Mouse (Mus musculus) forebrain, embryonic 14.5 days (tissue): Measurements from ENCODE around the gene Bcdin3d. TPM values are rescaled to one million over a fixed set of nuclear protein-coding genes. Genes with fewer than 3 reads are reported as not detected.

Experiments
- ATAC-seq: fragments of 200-750 bp; cut with Nextera tagmentation; 2 replicates; pipeline ENCODE4 v1.8.0; 2017; ENCODE audit warnings: mild to moderate bottlenecking, moderate library complexity
- DNase-seq: peaks from one replicate; pipeline ENCODE4 v3.0.0-alpha.2; 2015; ENCODE audit warnings: low spot score
- H3K27ac ChIP-seq: fragments of 300-500 bp; sonication (generic); 2 replicates; pipeline ENCODE4 v1.5.1; 2014; ENCODE audit warnings: low read depth, mild to moderate bottlenecking, control low read depth, low read length, moderate library complexity
- H3K27me3 ChIP-seq: fragments of 300-500 bp; sonication (generic); replicated peaks from 2 replicates; pipeline ENCODE4 v1.6.1; 2014; ENCODE audit warnings: low read length, control low read depth, mixed read lengths; ENCODE audit not compliant: control insufficient read depth, insufficient read depth
- H3K36me3 ChIP-seq: fragments of 300-500 bp; sonication (generic); 2 replicates; pipeline ENCODE4 v1.6.1; 2014; ENCODE audit warnings: low read length, control low read depth; ENCODE audit not compliant: control insufficient read depth, insufficient read depth
- H3K4me1 ChIP-seq: fragments of 300-500 bp; sonication (generic); 2 replicates; pipeline ENCODE4 v1.6.1; 2014; ENCODE audit warnings: antibody characterized with exemption, low read length, control low read depth; ENCODE audit not compliant: control insufficient read depth, insufficient read depth
- H3K4me2 ChIP-seq: fragments of 300-500 bp; sonication (generic); 2 replicates; pipeline ENCODE4 v1.6.1; 2014; ENCODE audit warnings: mild to moderate bottlenecking, control low read depth, low read length
- H3K4me3 ChIP-seq: fragments of 300-500 bp; sonication (generic); 2 replicates; pipeline ENCODE4 v1.5.1; 2014; ENCODE audit warnings: low read depth, low read length, control low read depth
- H3K9ac ChIP-seq: fragments of 300-500 bp; sonication (generic); 2 replicates; pipeline ENCODE4 v1.6.1; 2014; ENCODE audit warnings: mild to moderate bottlenecking, low read length, control low read depth, moderate library complexity
- H3K9me3 ChIP-seq: fragments of 300-500 bp; sonication (generic); replicated peaks from 2 replicates; pipeline ENCODE4 v1.6.1; 2016; ENCODE audit warnings: low read length, control low read depth, mixed read lengths; ENCODE audit not compliant: control insufficient read depth
- WGBS: fragments of 180-500 bp; shearing (Covaris S2); extraction: QIAGEN DNeasy Blood & Tissue Kit; methylation state at CpG from one replicate; pipeline ENCODE4 v1.1.7; 2014; 5-methylcytosine and 5-hydroxymethylcytosine counted together
- polyA plus RNA-seq: library from polyadenylated mRNA; unstranded; fragments of >200 nt; fragmentation: Nextera tagmentation; extraction: Ambion mirVana; gene quantifications from 2 replicates; pipeline ENCODE4 v1.2.1, GENCODE M21; 2014

The Bcdin3d gene
- polyA plus RNA-seq, 1 experiment from 2014 or later = 25.4 TPM

- Histone ChIP-seq H3K4me2 (no peak overlapping the region), H3K4me1 (peaks cover 10% of the 10 kb centered on the region), H3K36me3 (no peaks in the 10 kb centered on the region), H3K9me3 (no peaks in the 10 kb centered on the region), H3K27me3 (no peaks in the 10 kb centered on the region), H3K4me3 (no peak overlapping the region), H3K9ac (no peak overlapping the region), H3K27ac (no peak overlapping the region)
- ATAC-seq (no peak), DNase-seq (no peak)
- 88% methylated on average over 5 of the region's 5 CpGs for WGBS
These were observed 28.7 kb upstream of the Bcdin3d start for GRCm38 (mm10) chr15:99503256-99503655.

- ATAC-seq = 0 out of 2 replicates have a peak, but pooled peaks have one; percentile 23
- Histone ChIP-seq H3K4me3 (no peak overlapping the region), H3K9me3 (no peaks in the 10 kb centered on the region), H3K36me3 (no peaks in the 10 kb centered on the region), H3K4me2 (no peak overlapping the region), H3K27ac (peak overlapping the region; percentile 65; the same call in 1 of the 2 replicates), H3K27me3 (no peaks in the 10 kb centered on the region), H3K4me1 (peaks cover 15% of the 10 kb centered on the region), H3K9ac (no peak overlapping the region)
- 64% methylated on average over 12 of the region's 12 CpGs for WGBS
- DNase-seq = peak; percentile 41
These were observed 27.8 kb upstream of the Bcdin3d start for GRCm38 (mm10) chr15:99502311-99502831.

- H3K4me3 ChIP-seq = no peak overlapping the region
- no peaks in the 10 kb centered on the region for H3K36me3 ChIP-seq
- H3K4me1 ChIP-seq = peaks cover 15% of the 10 kb centered on the region
- H3K9ac ChIP-seq = no peak overlapping the region
- 59% methylated on average over 20 of the region's 20 CpGs for WGBS
- no peak overlapping the region for H3K4me2 ChIP-seq
- peak; percentile 50 for ATAC-seq
- H3K9me3 ChIP-seq = no peaks in the 10 kb centered on the region
- H3K27ac ChIP-seq = peak overlapping the region; percentile 65; the same call in 1 of the 2 replicates
- DNase-seq = peak; percentile 68
- H3K27me3 ChIP-seq = no peaks in the 10 kb centered on the region
These were observed 27.0 kb upstream of the Bcdin3d start for GRCm38 (mm10) chr15:99501292-99502260.

DNA sequence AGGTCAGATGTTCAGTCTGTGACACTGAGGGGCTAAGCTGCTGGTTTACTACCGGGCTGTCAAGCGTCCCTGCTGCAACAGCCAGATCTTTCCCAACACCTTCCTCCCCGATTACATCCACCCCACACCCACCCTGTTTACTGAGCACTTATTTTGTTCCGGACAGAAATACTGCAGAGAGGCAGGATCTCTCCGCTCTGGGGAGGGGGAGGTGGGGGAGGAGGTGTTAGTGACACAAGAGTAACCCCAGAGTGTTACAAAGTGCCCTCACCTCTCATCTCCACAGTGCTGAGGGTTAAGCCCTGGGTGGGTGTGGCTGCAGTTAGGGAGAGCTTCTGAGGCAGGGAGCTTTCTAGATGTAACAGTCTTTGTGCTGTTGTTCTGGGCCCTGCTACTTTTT is 25.8 kb upstream of the Bcdin3d start:
- Histone ChIP-seq H3K36me3 (no peaks in the 10 kb centered on the region), H3K27ac (no peak overlapping the region), H3K4me1 (peaks cover 15% of the 10 kb centered on the region), H3K9ac (no peak overlapping the region), H3K9me3 (no peaks in the 10 kb centered on the region), H3K4me2 (no peak overlapping the region), H3K4me3 (no peak overlapping the region), H3K27me3 (no peaks in the 10 kb centered on the region)
- no peak for ATAC-seq
- DNase-seq = no peak
- WGBS = 63% methylated on average over 5 of the region's 5 CpGs

GRCm38 (mm10) chr15:99499726-99500125 is 25.2 kb upstream of the Bcdin3d start:
- Histone ChIP-seq H3K36me3 (no peaks in the 10 kb centered on the region), H3K27ac (no peak overlapping the region), H3K4me1 (peaks cover 15% of the 10 kb centered on the region), H3K9me3 (no peaks in the 10 kb centered on the region), H3K4me3 (no peak overlapping the region), H3K4me2 (no peak overlapping the region), H3K27me3 (no peaks in the 10 kb centered on the region), H3K9ac (no peak overlapping the region)
- WGBS = 61% methylated on average over 6 of the region's 6 CpGs
- no peak for DNase-seq
- no peak for ATAC-seq

DNA sequence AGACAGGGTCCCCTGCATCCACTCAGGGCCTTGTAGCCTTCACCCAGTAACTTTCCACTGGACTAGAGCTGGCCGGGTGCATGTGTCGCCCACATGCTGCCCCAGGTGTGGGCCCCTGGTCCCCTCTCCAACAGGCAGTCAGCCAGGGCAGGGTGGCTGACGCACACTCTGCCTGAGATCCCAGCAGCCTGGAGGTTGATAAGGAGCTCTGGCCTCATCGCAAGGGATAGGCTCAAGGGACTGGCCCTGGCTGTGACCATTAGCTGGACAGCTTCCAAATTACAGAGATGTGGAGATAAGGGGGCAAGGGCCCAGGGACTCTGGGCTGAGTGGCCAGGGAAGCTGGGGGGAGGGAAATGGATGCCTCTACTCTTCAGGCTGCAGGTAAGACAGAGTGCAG is 24.3 kb upstream of the Bcdin3d start:
- H3K4me2 ChIP-seq = no peak overlapping the region
- H3K4me1 ChIP-seq = peaks cover 15% of the 10 kb centered on the region
- H3K27me3 ChIP-seq = no peaks in the 10 kb centered on the region
- H3K4me3 ChIP-seq = no peak overlapping the region
- no peak overlapping the region for H3K9ac ChIP-seq
- 82% methylated on average over 4 of the region's 4 CpGs for WGBS
- no peaks in the 10 kb centered on the region for H3K9me3 ChIP-seq
- no peak overlapping the region for H3K27ac ChIP-seq
- DNase-seq = no peak
- ATAC-seq = no peak
- no peaks in the 10 kb centered on the region for H3K36me3 ChIP-seq

- Histone ChIP-seq H3K27me3 (no peaks in the 10 kb centered on the region), H3K9me3 (no peaks in the 10 kb centered on the region), H3K4me3 (no peak overlapping the region), H3K27ac (no peak overlapping the region), H3K9ac (no peak overlapping the region), H3K4me2 (no peak overlapping the region), H3K4me1 (peaks cover 15% of the 10 kb centered on the region), H3K36me3 (no peaks in the 10 kb centered on the region)
- ATAC-seq = no peak
- 89% methylated on average over 4 of the region's 4 CpGs for WGBS
- DNase-seq = no peak
These were observed 23.8 kb upstream of the Bcdin3d start for GRCm38 (mm10) chr15:99498356-99498755.

- peak; percentile 45 for DNase-seq
- Histone ChIP-seq H3K9me3 (no peaks in the 10 kb centered on the region), H3K27me3 (no peaks in the 10 kb centered on the region), H3K9ac (peak overlapping the region; percentile 29; the same call in 1 of the 2 replicates), H3K4me1 (peaks cover 14% of the 10 kb centered on the region), H3K27ac (no peak overlapping the region), H3K4me2 (no peak overlapping the region), H3K4me3 (no peak overlapping the region), H3K36me3 (no peaks in the 10 kb centered on the region)
- 40% methylated on average over 12 of the region's 12 CpGs for WGBS
- ATAC-seq = peak; percentile 18; the same call in 1 of the 2 replicates
These were observed 23.2 kb upstream of the Bcdin3d start for GRCm38 (mm10) chr15:99497527-99498242.
